Mouse (Mus musculus) WW6 (cell line): ENCODE results near the gene Pdcd1lg2.

Experiments
- DNase-seq: peaks from one replicate; pipeline ENCODE4 v3.0.0-alpha.2; 2013; ENCODE audit warnings: low read depth, low spot score

Pdcd1lg2 gene

GRCm38 (mm10) chr19:29469686-29470254 is 59.1 kb downstream of the Pdcd1lg2 start:
- no peak for DNase-seq

DNA sequence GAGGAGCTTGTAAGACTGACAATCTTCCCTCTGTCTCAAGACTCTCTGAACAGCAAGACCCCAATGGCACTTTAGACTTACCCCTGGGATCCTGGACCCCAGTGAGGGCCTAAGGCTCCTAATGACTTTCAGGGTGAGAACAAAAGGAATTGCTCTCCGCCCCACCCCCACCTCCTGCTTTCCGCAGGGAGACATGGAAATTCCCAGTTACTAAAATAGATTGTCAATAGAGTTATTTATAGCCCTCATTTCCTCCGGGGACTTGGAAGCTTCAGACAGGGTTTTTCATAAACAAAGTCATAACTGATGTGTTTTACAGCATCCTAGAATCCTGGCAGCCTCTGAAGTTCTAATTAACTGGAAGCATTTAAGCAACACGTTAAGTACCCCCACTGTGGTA is 59.9 kb downstream of the Pdcd1lg2 start:
- DNase-seq = no peak

GRCm38 (mm10) chr19:29472424-29472823 is 61.7 kb downstream of the Pdcd1lg2 start:
- no peak for DNase-seq

- no peak for DNase-seq
Measured at GRCm38 (mm10) chr19:29472946-29473345, 62.2 kb downstream of the Pdcd1lg2 start.

- no peak for DNase-seq
Measured at GRCm38 (mm10) chr19:29474803-29475202, 64.1 kb downstream of the Pdcd1lg2 start.

DNA sequence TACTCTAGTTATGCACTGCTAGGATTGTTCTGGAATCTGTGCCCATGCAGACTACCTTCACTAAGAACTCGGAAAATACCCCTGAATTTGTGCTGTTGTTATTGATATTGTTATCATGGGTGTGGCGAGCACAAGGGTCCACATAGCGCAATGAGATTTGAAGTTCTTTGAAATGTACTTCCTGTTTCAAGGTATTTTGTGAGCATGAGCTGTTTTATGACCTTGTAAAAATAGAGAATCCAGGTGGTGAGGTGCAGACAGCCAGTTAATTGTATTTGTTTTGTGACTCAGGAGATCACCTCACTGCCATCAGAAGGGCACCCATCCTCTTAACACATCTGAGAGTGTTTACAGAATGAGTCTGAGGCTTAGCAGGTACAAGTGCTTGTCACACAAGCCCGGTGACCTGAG is 64.5 kb downstream of the Pdcd1lg2 start:
- no peak for DNase-seq

DNA sequence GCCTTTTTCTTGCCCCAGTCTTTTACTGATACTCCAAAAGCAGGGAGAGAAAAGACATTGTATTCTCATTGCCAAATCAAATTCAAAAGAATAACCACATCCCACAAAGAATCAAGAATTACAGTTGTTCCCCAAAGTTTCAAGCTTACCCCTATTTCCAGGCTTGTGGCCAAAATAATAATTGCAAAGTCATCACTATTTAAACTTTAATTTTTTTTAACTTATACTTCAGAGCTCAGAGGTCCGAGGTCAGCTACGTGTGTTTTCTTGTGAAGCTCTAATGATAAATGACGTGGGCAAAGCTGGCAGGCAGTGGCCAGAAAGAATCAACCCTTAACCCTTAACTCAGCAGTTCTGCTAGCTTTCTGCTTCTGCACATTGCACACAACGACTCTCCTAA is 67.9 kb downstream of the Pdcd1lg2 start:
- no peak for DNase-seq

GRCm38 (mm10) chr19:29481578-29481977 is 70.9 kb downstream of the Pdcd1lg2 start:
- DNase-seq = no peak

- DNase-seq = no peak
Measured at GRCm38 (mm10) chr19:29482148-29482547, 71.4 kb downstream of the Pdcd1lg2 start.

GRCm38 (mm10) chr19:29482637-29483036 is 71.9 kb downstream of the Pdcd1lg2 start:
- no peak for DNase-seq

DNA sequence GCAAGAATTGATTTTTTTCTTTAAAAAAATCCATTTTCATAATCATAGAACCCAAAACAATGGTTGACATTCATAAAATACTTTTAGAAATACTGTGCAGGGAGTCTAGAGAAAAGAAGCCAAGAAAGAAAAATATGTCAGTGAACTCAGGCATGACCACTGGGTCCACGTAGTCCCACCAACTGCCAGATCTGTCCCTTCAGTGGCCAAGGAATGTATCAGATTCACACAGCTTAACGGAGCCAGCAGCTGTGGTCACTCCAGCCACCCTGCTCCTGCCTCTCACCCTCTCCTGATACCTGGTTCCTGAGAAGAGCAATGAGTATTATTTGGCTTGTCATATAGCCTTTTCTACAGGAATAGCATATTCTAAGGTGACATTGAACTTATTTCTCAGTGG is 72.7 kb downstream of the Pdcd1lg2 start:
- DNase-seq = no peak

GRCm38 (mm10) chr19:29484537-29484936 is 73.8 kb downstream of the Pdcd1lg2 start:
- no peak for DNase-seq

- no peak for DNase-seq
Measured at GRCm38 (mm10) chr19:29485257-29485948, 74.7 kb downstream of the Pdcd1lg2 start.

- no peak for DNase-seq
Measured at GRCm38 (mm10) chr19:29486545-29487206, 76.0 kb downstream of the Pdcd1lg2 start.

- no peak for DNase-seq
Measured at GRCm38 (mm10) chr19:29487326-29488072, 76.8 kb downstream of the Pdcd1lg2 start.

DNA sequence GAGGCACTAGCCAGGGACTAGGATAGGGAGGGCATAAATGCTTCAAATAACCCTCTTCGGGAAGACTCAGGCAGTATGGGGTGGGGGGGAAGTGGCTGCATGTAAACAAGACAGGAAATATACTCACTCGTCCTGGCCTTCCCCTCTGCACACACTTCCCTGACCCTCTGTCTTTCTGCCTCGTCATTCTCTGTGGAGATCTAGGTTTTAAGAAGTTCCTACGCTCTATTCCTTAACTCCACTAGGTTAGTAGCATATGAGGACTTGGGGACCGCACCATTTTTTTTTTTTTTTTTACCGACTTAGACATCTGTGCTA is 77.3 kb downstream of the Pdcd1lg2 start:
- no peak for DNase-seq

DNA sequence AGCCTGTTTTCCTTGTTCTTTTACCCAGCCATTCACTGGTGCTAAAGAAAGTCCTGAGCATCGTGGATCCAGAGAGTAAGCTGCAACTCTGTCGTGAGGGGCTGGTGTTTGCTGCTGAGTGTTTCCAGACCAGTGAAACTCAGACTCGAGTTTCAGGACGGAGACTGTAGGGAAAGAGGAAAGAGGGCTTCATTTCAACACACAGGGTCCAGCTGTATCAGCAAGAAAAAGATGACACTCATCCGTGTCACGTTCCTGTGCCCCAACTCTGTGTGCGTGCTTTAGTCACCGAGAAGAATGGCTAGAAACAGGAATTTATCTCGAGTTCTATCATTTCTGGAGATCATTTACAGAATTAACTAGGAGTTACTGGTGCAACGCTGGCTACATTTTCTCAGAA is 77.7 kb downstream of the Pdcd1lg2 start:
- no peak for DNase-seq

- no peak for DNase-seq
Measured at GRCm38 (mm10) chr19:29489785-29490284, 79.1 kb downstream of the Pdcd1lg2 start.

DNA sequence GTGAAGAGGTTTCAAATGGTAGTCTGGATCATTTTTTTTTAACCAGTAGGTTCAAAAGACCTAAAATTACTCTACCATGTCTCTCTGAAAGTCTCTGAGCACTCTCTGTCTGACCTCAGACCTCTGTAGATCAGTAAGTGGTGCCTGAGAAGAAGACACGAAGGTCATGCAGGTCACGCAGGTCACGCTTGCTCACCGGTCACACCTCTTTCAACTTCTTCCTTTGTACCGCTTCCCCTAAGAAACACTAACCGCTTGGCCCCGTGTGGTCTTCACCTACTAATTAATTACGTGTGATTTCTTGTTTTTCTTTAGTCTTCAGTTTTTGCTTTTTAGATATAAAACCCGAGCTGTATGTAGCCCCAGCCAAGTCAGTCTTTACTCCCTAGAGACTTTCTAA is 80.7 kb downstream of the Pdcd1lg2 start:
- DNase-seq = no peak

- no peak for DNase-seq
Measured at GRCm38 (mm10) chr19:29494454-29494853, 83.7 kb downstream of the Pdcd1lg2 start.

DNA sequence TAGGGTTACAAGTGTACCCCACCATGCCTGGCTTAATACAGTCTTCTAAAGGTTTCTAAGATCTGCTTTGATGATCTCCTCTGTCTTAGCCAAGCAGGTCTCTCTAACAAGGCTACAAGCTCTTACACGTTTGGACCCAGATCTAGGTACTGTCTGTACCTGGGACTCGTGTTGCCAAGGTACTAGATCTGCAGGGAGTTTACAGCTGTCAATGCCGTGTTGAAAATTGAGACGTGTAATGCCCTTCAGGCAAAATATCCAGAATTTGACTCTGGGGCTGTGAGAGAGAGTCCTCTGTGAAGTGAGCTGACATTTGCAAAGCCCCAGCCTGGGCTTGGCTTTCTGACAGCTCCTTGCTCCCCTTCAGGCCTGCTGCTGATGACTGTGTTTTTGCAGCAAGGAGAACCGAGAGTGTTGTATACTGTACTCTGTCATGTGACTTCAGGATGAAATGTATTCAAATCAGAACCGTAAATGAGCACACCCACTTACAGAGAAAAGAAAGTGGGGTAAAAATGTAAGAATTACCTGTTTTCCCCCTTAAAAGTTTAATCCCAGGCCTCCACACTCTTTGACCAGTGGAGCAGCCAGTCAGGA is 85.4 kb downstream of the Pdcd1lg2 start:
- DNase-seq = no peak
